Mouse (Mus musculus): Measurements from ENCODE around the gene Tpmt. TPM values are rescaled to one million over a fixed set of nuclear protein-coding genes. Genes with fewer than 3 reads are reported as not detected.

The Tpmt gene
- total and polyA plus RNA-seq, 2 experiments from 2014 or later: 12.1 to 14.4 TPM

DNA sequence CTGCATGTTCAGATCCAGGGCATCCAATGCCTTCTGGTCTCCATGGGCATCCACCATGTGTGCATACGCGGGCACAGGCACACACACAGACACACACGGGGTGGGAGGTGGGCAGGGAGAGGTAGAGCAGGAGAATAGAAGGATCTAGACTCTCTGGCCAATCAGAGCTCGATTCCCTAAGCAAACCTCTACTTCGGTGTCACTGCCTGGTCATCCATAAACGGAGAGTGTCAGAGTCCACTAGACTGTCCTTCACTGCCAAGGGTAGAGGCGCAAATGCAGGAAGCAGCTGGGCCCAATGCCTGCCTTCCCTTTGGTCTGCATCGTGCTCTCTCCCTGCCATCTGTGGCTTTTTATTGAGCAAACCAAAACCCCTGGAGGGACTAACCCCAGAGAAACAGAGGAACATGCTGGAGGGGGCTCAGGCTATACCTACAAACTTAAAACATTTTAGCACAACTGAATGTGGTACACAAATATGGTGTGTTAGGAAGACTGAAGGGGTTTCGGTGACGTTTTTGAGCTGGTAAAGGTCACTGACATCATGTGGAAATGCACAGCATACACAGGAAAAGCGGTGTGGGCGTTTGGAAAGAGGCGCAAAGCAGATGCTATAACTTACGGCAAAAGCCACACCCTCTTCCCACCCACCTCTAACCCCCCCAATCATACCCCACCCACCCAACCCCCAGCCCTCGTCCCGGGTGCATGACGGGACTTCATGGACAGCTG, 14.0 kb downstream of the Tpmt start:
- no peak for TF ChIP-seq CTCF (IDR thresholded peaks at IDR 0.05; ENCODE audit: low read depth)
- H3K27ac ChIP-seq: no peak overlapping the region
- H3K36me3 ChIP-seq (ENCODE audit: insufficient read depth, low read length): no peaks in the 10 kb centered on the region
- H3K4me1 ChIP-seq (ENCODE audit: insufficient read depth, low read length): no peaks in the 10 kb centered on the region
- WGBS: 87% methylated on average over 17 of the region's 17 CpGs
- H3K4me3 ChIP-seq (ENCODE audit: low read length): no peak overlapping the region
- DNase-seq (ENCODE audit: low spot score) (no peak), ATAC-seq (no peak)
- no peaks in the 10 kb centered on the region for H3K27me3 ChIP-seq (ENCODE audit: insufficient read depth, low read length)
- no peak overlapping the region for H3K4me2 ChIP-seq (ENCODE audit: low read depth, low read length)
- no peak overlapping the region for H3K9ac ChIP-seq (replicated peaks; ENCODE audit: low read length)
- H3K9me3 ChIP-seq (ENCODE audit: low read length): no peaks in the 10 kb centered on the region

DNA sequence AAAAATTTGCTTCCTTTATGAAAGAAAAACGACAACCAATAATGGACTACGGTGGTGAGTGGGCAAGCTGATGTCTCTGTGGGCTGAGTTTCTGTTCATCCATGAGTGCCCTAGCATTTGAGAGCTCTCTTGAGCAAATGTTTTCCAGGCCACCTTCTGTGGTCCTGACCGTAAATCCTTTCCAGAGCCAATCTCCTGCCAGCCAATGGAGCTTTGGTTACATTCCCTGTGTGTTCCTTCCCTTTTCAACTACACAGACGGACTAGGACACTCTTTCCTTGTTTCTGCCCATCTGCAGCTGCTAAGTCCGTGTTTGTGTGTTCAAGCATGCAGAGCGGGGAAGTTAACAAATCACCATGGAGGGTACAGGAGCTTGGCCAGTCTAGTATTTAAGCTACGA, 23.7 kb downstream of the Tpmt start:
- H3K9ac ChIP-seq (replicated peaks; ENCODE audit: low read length): no peak overlapping the region
- H3K4me1 ChIP-seq (ENCODE audit: insufficient read depth, low read length): no peaks in the 10 kb centered on the region
- H3K27ac ChIP-seq: no peak overlapping the region; the same call in 1 of the 2 replicates
- WGBS: 70% methylated on average over 7 of the region's 7 CpGs
- no peaks in the 10 kb centered on the region for H3K27me3 ChIP-seq (ENCODE audit: insufficient read depth, low read length)
- no peak overlapping the region for H3K4me2 ChIP-seq (ENCODE audit: low read depth, low read length)
- H3K36me3 ChIP-seq (ENCODE audit: insufficient read depth, low read length): no peaks in the 10 kb centered on the region
- H3K9me3 ChIP-seq (ENCODE audit: low read length): no peaks in the 10 kb centered on the region
- no peak for TF ChIP-seq CTCF (IDR thresholded peaks at IDR 0.05; ENCODE audit: low read depth)
- no peak overlapping the region for H3K4me3 ChIP-seq (ENCODE audit: low read length)
- DNase-seq (ENCODE audit: low spot score): no peak
- ATAC-seq: no peak

DNA sequence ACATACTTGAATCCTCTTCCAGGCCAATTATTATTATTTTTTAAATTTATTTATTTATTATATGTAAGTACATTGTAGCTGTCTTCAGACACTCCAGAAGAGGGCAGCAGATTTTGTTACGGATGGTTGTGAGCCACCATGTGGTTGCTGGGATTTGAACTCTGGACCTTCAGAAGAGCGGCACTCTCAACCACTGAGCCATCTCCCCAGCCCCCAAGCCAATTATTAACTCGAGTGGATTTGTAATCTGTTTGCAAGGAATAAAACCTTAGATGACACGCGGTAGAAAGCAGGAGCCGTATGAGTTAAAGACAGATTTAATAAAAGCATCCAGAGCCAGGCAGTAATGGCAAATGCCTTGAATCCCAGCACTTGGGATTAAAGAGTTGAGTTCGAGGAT, 24.8 kb downstream of the Tpmt start:
- TF ChIP-seq CTCF (IDR thresholded peaks at IDR 0.05; ENCODE audit: low read depth): no peak
- no peak for DNase-seq (ENCODE audit: low spot score)
- Histone ChIP-seq H3K4me3 (ENCODE audit: low read length) (no peak overlapping the region), H3K36me3 (ENCODE audit: insufficient read depth, low read length) (no peaks in the 10 kb centered on the region), H3K4me1 (ENCODE audit: insufficient read depth, low read length) (no peaks in the 10 kb centered on the region), H3K4me2 (ENCODE audit: low read depth, low read length) (no peak overlapping the region), H3K27ac (no peak overlapping the region), H3K9ac (replicated peaks; ENCODE audit: low read length) (no peak overlapping the region), H3K9me3 (ENCODE audit: low read length) (no peaks in the 10 kb centered on the region), H3K27me3 (ENCODE audit: insufficient read depth, low read length) (no peaks in the 10 kb centered on the region)
- no peak for ATAC-seq
- 86% methylated on average over 7 of the region's 7 CpGs for WGBS

DNA sequence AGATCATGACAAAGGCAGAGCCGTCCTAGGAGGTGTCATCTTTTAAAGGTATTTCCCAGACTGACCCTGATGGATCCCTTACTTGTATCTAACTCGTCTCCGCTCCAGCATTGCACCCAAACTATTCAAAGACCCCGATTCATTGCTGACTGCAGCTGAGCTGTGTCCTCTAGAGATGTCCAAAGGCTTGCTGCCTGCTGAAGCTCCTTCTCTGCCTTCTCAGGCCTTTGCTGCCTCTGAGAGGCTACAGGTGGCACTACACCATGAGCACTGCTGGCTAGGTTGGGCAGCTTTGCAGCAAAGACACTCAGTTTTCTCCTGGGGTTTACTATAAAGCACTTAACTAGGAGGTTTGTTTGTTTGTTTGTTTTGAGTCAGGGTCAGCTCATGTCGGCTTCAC, 27.3 kb downstream of the Tpmt start:
- TF ChIP-seq CTCF (IDR thresholded peaks at IDR 0.05; ENCODE audit: low read depth): peak; percentile 94

DNA sequence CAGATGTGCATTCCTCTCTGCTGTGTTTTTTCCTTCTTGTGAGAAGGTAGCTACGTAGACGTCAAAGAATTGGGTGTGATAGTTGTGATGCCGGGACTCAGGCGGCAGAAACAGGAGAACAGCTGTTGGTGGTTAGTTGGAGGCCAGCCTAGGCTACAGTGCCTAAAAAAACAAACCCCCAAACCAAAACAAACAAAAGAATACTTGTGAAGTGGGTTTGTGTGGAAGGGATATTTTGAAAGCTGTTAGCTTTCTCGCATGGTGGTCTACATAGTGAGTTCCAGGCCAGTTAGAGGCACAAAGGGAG, 29.4 kb downstream of the Tpmt start:
- Histone ChIP-seq H3K9me3 (ENCODE audit: low read length) (peaks cover 2% of the 10 kb centered on the region; the same call in 1 of the 2 replicates), H3K9ac (replicated peaks; ENCODE audit: low read length) (peak overlapping the region; percentile 47), H3K4me3 (ENCODE audit: low read length) (peak overlapping the region; percentile 49), H3K27me3 (ENCODE audit: insufficient read depth, low read length) (no peaks in the 10 kb centered on the region), H3K4me1 (ENCODE audit: insufficient read depth, low read length) (peaks cover 8% of the 10 kb centered on the region; the same call in 1 of the 2 replicates), H3K36me3 (ENCODE audit: insufficient read depth, low read length) (no peaks in the 10 kb centered on the region), H3K27ac (no peak overlapping the region), H3K4me2 (ENCODE audit: low read depth, low read length) (peak overlapping the region; percentile 80)
- ATAC-seq (no peak; the same call in 1 of the 2 replicates), DNase-seq (ENCODE audit: low spot score) (no peak)
- TF ChIP-seq CTCF (IDR thresholded peaks at IDR 0.05; ENCODE audit: low read depth): no peak
- WGBS: 79% methylated on average over 5 of the region's 5 CpGs

More for the DNA sequence above, 27.3 kb downstream of the Tpmt start:
- ATAC-seq: peak; percentile 83
- Histone ChIP-seq H3K9me3 (ENCODE audit: low read length) (peaks cover 2% of the 10 kb centered on the region; the same call in 1 of the 2 replicates), H3K36me3 (ENCODE audit: insufficient read depth, low read length) (no peaks in the 10 kb centered on the region), H3K27ac (no peak overlapping the region), H3K9ac (replicated peaks; ENCODE audit: low read length) (no peak overlapping the region), H3K4me3 (ENCODE audit: low read length) (no peak overlapping the region), H3K4me1 (ENCODE audit: insufficient read depth, low read length) (peaks cover 8% of the 10 kb centered on the region; the same call in 1 of the 2 replicates), H3K4me2 (ENCODE audit: low read depth, low read length) (no peak overlapping the region), H3K27me3 (ENCODE audit: insufficient read depth, low read length) (no peaks in the 10 kb centered on the region)
- peak; percentile 86 for DNase-seq (ENCODE audit: low spot score)
- WGBS: 39% methylated on average over 5 of the region's 5 CpGs

DNA sequence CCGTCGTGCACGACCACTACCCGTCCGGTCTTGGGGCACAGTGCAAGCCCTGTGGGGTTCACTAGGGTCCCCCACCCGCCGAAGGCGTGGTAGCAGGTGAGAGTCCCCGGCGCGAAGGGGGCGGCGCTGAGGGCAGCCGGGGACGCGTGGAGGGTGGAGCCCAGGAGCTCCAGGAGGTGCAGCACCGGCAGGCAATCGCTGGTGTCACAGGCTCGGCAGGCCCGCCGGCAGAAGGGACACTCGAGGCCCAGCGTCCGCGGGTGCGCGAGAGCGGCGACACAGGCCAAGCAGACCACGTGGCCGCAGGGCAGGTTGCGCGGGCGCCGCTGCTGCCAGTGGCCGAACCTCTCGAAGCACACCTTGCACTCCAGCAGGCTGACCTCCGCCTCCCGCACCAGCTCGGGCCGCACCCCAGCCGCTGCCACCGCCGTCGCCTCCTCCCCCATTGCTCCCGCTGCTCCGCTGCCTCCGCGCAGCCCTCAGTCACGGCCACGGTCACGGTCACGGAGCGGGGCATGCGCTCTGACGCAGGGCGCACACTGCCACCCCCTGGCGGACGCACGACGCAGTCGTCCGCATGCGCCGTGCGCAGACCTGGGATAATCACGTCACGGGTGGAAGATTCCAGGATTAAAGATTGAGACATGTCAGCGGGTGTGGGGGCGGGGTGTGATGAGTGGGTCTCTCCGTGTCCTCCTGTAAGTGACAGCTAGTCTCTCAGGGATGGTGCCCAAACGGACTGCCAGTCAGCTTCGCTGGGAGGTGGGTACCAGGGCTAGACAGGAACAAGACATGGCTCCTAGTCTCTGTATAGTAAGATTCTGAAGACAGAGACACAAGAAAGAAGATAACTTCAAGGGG, 30.0 kb downstream of the Tpmt start, which contains the start of gene Nhlrc1:
Nhlrc1 (minus strand) TSS at position 517 of the 861 bp plus-strand sequence.
- WGBS: 2% methylated on average over 73 of the region's 73 CpGs
- no peak within 1 kb of the TSS for H3K27ac ChIP-seq
- peak; percentile 87 for TF ChIP-seq CTCF (IDR thresholded peaks at IDR 0.05; ENCODE audit: low read depth)

More for the DNA sequence above, 30.0 kb downstream of the Tpmt start, which contains the start of gene Nhlrc1:
- no peaks in the 10 kb centered on the region for H3K36me3 ChIP-seq (ENCODE audit: insufficient read depth, low read length)
- H3K4me3 ChIP-seq (ENCODE audit: low read length): peak within 1 kb of the TSS; percentile 49
- H3K4me1 ChIP-seq (ENCODE audit: insufficient read depth, low read length): peaks cover 8% of the 10 kb centered on the region; the same call in 1 of the 2 replicates
- ATAC-seq: peak; percentile 92
- H3K4me2 ChIP-seq (ENCODE audit: low read depth, low read length): peak within 1 kb of the TSS; percentile 80
- H3K9me3 ChIP-seq (ENCODE audit: low read length): peaks cover 5% of the 10 kb centered on the region; the same call in 1 of the 2 replicates
- peak; percentile 91 for DNase-seq (ENCODE audit: low spot score)
- H3K27me3 ChIP-seq (ENCODE audit: insufficient read depth, low read length): no peaks in the 10 kb centered on the region
- H3K9ac ChIP-seq (replicated peaks; ENCODE audit: low read length): peak within 1 kb of the TSS; percentile 47
